In genomic region chr3:109491568-109491967, GRCm38 (mm10) we compare ENCODE assay signal across 8 mouse cellular contexts.
DNase-seq lines count a peak whose midpoint lies in the region; ATAC-seq and TF ChIP-seq lines count a peak whose summit lies in the region.

No protein-coding gene starts in this region.

- intact Hi-C loops in heart, postnatal 14 days (cut with DNase I), result loop anchor here (1.0 to 2.0 kb wide), 2 partner anchors 151 to 320 kb away; partner anchors contain the start of gene Vav3

- no peaks in the 10 kb centered on the region for H3K4me1 ChIP-seq in lung, postnatal 0 days (ENCODE audit: insufficient read depth, low read depth, low read length)

- TF ChIP-seq CTCF in lung, postnatal 0 days (IDR thresholded peaks at IDR 0.05), result peak; percentile 88

- H3K4me2 ChIP-seq in lung, postnatal 0 days (replicated peaks; ENCODE audit: low read depth, low read length), result no peak overlapping the region

- no peaks in the 10 kb centered on the region for H3K9me3 ChIP-seq in lung, postnatal 0 days (ENCODE audit: low read length)

- no peaks in the 10 kb centered on the region for H3K27me3 ChIP-seq in lung, postnatal 0 days (replicated peaks; ENCODE audit: insufficient read depth, low read length)

- H3K27ac ChIP-seq in lung, postnatal 0 days (ENCODE audit: low read length), result no peak overlapping the region

- ATAC-seq in lung, postnatal 0 days, result peak; percentile 48; the same call in 1 of the 2 replicates
- no peak for ATAC-seq in erythroblast, adult 5-6 weeks (replicated peaks; ENCODE audit: low FRiP score, poor library complexity, severe bottlenecking)

- WGBS in lung, postnatal 0 days, result 3% methylated on average over 2 of the region's 2 CpGs

- H3K9ac ChIP-seq in lung, postnatal 0 days (replicated peaks; ENCODE audit: low read depth), result no peak overlapping the region

- H3K4me3 ChIP-seq in lung, postnatal 0 days (ENCODE audit: low read depth, low read length), result no peak overlapping the region

- no peaks in the 10 kb centered on the region for H3K36me3 ChIP-seq in lung, postnatal 0 days (ENCODE audit: insufficient read depth, low read length)

- no peak for TF ChIP-seq EP300 in lung, postnatal 0 days (IDR thresholded peaks at IDR 0.05)

- peak; percentile 67 for DNase-seq in ES-CJ7 (ENCODE audit: low read depth, low spot score)
- DNase-seq in adrenal gland, postnatal 14 days, result peak; percentile 79
- DNase-seq in embryo, embryonic 9.5 days (ENCODE audit: extremely low spot score), result peak; percentile 67
- DNase-seq in heart, postnatal 14 days, result peak; percentile 68 to 90
- peak; percentile 59 to 66 for DNase-seq in kidney, postnatal 4 days
- peak; percentile 81 for DNase-seq in lung, postnatal 0 days (ENCODE audit: low spot score)
- DNase-seq in retina, postnatal 1 day, result peak; percentile 84
